ENCODE assay signal across 19 mouse cellular contexts in the genomic region with DNA sequence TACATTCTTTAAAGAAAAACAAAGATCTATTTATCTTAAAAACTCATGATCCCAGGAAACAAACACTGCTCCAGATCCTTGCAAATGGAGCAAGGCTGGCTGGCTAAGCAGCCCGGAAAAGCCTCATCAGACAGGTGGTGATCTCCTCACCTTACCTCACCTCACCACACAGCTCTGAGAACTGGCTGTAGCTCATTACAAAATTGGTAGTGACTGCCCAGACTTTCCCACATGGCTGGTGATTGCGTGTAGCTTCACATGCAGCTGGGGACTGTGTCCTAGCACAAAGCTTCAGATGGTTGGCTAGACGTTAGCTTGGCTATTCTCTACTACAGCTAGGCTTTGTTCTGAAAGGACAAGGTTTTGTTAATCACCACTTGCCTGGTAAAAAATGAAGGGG. TPM values are rescaled to one million over a fixed set of nuclear protein-coding genes. Genes with fewer than 3 reads are reported as not detected.
DNase-seq lines count a peak whose midpoint lies in the region; TF ChIP-seq lines count a peak whose summit lies in the region.
"Had no signal": no experiment of that assay in that cellular context is flagged by ENCODE, and none has a peak within 500 bp of the region (broad histone marks: within the 10 kb centered on the region; RNA-seq: fewer than 3 reads in every experiment).

No protein-coding gene starts in this region.

- H3K4me3 ChIP-seq in left cerebral cortex, adult 2 months, result no peak overlapping the region

- no peak overlapping the region for H3K27ac ChIP-seq in left cerebral cortex, adult 2 months

- DNase-seq in adrenal gland, postnatal 10 days, result peak; percentile 7
- DNase-seq in adrenal gland, adult 2 months, result no peak
- DNase-seq in fat pad, adult 2 months (ENCODE audit: extremely low read depth, low read depth, low spot score), result peak; percentile 55
- DNase-seq in gonadal fat pad, adult 2 months (ENCODE audit: low read depth), result peak; percentile 65
- DNase-seq in left cerebral cortex, adult 2 months (ENCODE audit: extremely low spot score in 1 of 2, low spot score in 2 of 2), result no peak
- DNase-seq in cerebellum, adult 11 months, result no peak
- DNase-seq: adrenal gland, adult 8-10 months; adrenal gland, postnatal 14 days; adrenal gland, postnatal 25 days; adrenal gland, postnatal 36 days; B cell, adult 2 months; cerebellum, adult 11-12 months; cerebellum, adult 18-20 months; cerebellum, adult 2 months; cerebellum, adult 8-10 months; cerebellum, adult 9-10 months had no signal

- TF ChIP-seq CTCF in left cerebral cortex, adult 2 months (IDR thresholded peaks at IDR 0.05), result no peak

- intact Hi-C loops in left cerebral cortex, adult 2 months (cut with DNase I), result no loop called here

RNA-seq across cellular contexts. Expression of a gene that starts 24.2 kb away (rescaled TPM):
- total RNA-seq in adrenal gland, postnatal 10 days (2021), result 1 to 10 TPM; 5.8 to 6.4 TPM
- 1 to 10 TPM; 2.7 to 5.0 TPM for total RNA-seq in adrenal gland, adult 2 months (2021)
- 4.2 and 6.4 TPM in 2 replicates for polyA plus RNA-seq in adrenal gland, adult 2 months (2012; rRNA removed)
- 4.5 and 5.2 TPM in 2 replicates for polyA plus RNA-seq in gonadal fat pad, adult 2 months (2012; rRNA removed)
- total RNA-seq in left cerebral cortex, adult 2 months (2021), result 10 to 100 TPM; 35.2 to 38.5 TPM
- total RNA-seq: CH12.LX had no signal

RNA-seq across cellular contexts. Expression of a gene that starts 28.5 kb away (rescaled TPM):
- under 1 TPM; 0.15 to 0.21 TPM for total RNA-seq in adrenal gland, postnatal 10 days (2021)
- under 1 TPM in 1 of 2 experiments, not detected in 1; 0.09 TPM for total RNA-seq in adrenal gland, adult 2 months (2021)
- polyA plus RNA-seq in adrenal gland, adult 2 months (2012; rRNA removed), result 0.15 and 0.21 TPM in 2 replicates
- 0.24 and 0.28 TPM in 2 replicates for polyA plus RNA-seq in gonadal fat pad, adult 2 months (2012; rRNA removed)
- 1 to 10 TPM; 2.6 to 3.1 TPM for total RNA-seq in left cerebral cortex, adult 2 months (2021)
- total RNA-seq: adrenal gland, postnatal 14 days; CH12.LX had no signal
- polyA plus RNA-seq: activated CD4-positive, CD25-positive, alpha-beta regulatory T cell, adult 4 months; CD4-positive, CD25-positive, alpha-beta regulatory T cell, adult 4 months had no signal

Comparison
In these comparisons a context has a peak if more than half of its experiments do, and no peak if none do; other contexts are left out.
1. DNase-seq: peak in adrenal gland, postnatal 10 days (single experiment), fat pad, adult 2 months (single experiment) and gonadal fat pad, adult 2 months (single experiment); none in adrenal gland, adult 2 months (single experiment), left cerebral cortex, adult 2 months (0 of 2) and cerebellum, adult 11 months (single experiment).
2. RNA of a gene that starts 24.2 kb away (total RNA-seq): 35.2 to 38.5 TPM in left cerebral cortex, adult 2 months; 5.8 to 6.4 TPM in adrenal gland, postnatal 10 days and 2.7 to 5.0 TPM in adrenal gland, adult 2 months; every median in the first group is over 4 times any median in the second.